Mouse (Mus musculus) liver, embryonic 15.5 days (tissue): ENCODE data around the gene Vmn1r200. TPM values are rescaled to one million over a fixed set of nuclear protein-coding genes. Genes with fewer than 3 reads are reported as not detected.
"Not testable (repeated sequence)": the region's sequence is repeated elsewhere in the genome, so short reads cannot be mapped to it uniquely, and the experiment has no call there.

Source experiments
- ATAC-seq: fragments of 200-750 bp; cut with Nextera tagmentation; 2 replicates; pipeline ENCODE4 v1.8.0; 2017; ENCODE audit warnings: moderate number of reproducible peaks, mild to moderate bottlenecking, moderate library complexity; ENCODE audit not compliant: insufficient read depth
- H3K27ac ChIP-seq: fragments of 300-500 bp; sonication (generic); replicated peaks from 2 replicates; pipeline ENCODE4 v1.5.1; 2015; ENCODE audit warnings: mild to moderate bottlenecking, inconsistent platforms
- H3K27me3 ChIP-seq: fragments of 300-500 bp; sonication (generic); 2 replicates; pipeline ENCODE4 v1.6.1; 2015; ENCODE audit warnings: mild to moderate bottlenecking, inconsistent platforms
- H3K36me3 ChIP-seq: fragments of 300-500 bp; sonication (generic); replicated peaks from 2 replicates; pipeline ENCODE4 v1.6.1; 2015; ENCODE audit warnings: moderate library complexity, mild to moderate bottlenecking, inconsistent platforms
- H3K4me1 ChIP-seq: fragments of 300-500 bp; sonication (generic); replicated peaks from 2 replicates; pipeline ENCODE4 v1.6.1; 2015; ENCODE audit warnings: inconsistent platforms
- H3K4me2 ChIP-seq: fragments of 300-500 bp; sonication (generic); 2 replicates; pipeline ENCODE4 v1.6.1; 2015; ENCODE audit warnings: moderate library complexity, mild to moderate bottlenecking, inconsistent platforms
- H3K4me3 ChIP-seq: fragments of 300-500 bp; sonication (generic); replicated peaks from 2 replicates; pipeline ENCODE4 v1.5.1; 2015; ENCODE audit warnings: mild to moderate bottlenecking, inconsistent platforms
- H3K9ac ChIP-seq: fragments of 300-500 bp; sonication (generic); 2 replicates; pipeline ENCODE4 v1.6.1; 2015; ENCODE audit warnings: moderate library complexity, mild to moderate bottlenecking, inconsistent platforms
- H3K9me3 ChIP-seq: fragments of 300-500 bp; sonication (generic); replicated peaks from 2 replicates; pipeline ENCODE4 v1.6.1; 2016; ENCODE audit warnings: inconsistent platforms
- WGBS: fragments of 180-500 bp; shearing (Covaris S2); methylation state at CpG from one replicate; pipeline ENCODE4 v1.1.7; 2015; ENCODE audit warnings: mixed read lengths; ENCODE audit not compliant: insufficient replicate concordance; 5-methylcytosine and 5-hydroxymethylcytosine counted together
- polyA plus RNA-seq: library from polyadenylated mRNA; unstranded; fragments of >200 nt; fragmentation: Nextera tagmentation; extraction: Ambion mirVana; gene quantifications from 2 replicates; pipeline ENCODE4 v1.2.1, GENCODE M21; 2015

Gene Vmn1r200
- polyA plus RNA-seq, result not detected in 2 replicates

DNA sequence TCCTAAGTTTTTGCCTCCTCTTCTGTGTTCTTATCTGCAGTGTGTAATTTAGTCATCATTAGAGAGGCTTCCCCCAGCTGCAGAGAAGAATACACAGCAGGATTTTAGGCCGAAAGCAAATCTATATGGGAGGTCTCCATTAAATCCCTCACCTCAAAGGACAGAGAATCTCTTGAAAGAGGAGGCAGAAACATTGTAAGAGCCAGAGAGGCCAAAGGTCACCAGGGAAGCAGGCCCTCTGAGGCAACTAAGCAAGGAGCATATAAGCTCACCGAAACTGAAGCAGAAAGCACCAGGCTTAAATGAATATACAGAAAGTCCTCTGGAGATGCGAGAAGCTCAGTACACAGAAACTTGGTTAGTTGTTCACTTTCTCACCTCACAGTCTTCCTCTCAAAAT is at the start of gene Vmn1r200:
Gene Vmn1r200, plus strand, starts transcription at position 301 of the 400 bp plus-strand sequence.
- Histone ChIP-seq H3K27me3 (no peaks in the 10 kb centered on the region), H3K4me2 (no peak within 1 kb of the TSS), H3K4me3 (no peak within 1 kb of the TSS), H3K36me3 (no peaks in the 10 kb centered on the region), H3K9me3 (no peaks in the 10 kb centered on the region), H3K4me1 (no peaks in the 10 kb centered on the region), H3K9ac (no peak within 1 kb of the TSS), H3K27ac (no peak within 1 kb of the TSS)
- WGBS, result 63% methylated on average over 3 of the region's 3 CpGs
- no peak for ATAC-seq

DNA sequence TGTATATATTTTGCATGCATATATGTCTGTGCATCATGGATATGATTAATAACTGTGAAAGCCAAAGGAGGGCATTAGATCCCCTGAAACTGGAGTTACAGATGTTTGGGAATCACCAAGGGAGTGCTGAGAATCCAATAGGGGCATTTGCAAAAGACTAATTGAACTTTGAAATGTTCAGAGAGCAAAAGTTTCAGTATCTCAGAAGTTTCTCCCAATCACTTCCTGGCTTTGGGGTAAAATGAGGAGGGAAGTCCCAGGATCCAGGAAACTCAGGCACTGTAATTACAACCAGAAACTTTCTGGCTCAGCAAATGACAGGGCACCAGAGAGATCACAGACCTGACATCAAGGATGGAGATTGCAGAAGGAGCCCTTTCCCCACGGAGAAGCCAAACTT is 40.1 kb upstream of the Vmn1r200 start, which contains the start of gene Vmn1r198:
Gene Vmn1r198, plus strand, starts transcription at position 301 of the 400 bp plus-strand sequence.
- Histone ChIP-seq H3K4me2 (no peak within 1 kb of the TSS), H3K27ac (no peak within 1 kb of the TSS), H3K4me3 (no peak within 1 kb of the TSS), H3K27me3 (no peaks in the 10 kb centered on the region), H3K9ac (no peak within 1 kb of the TSS), H3K36me3 (no peaks in the 10 kb centered on the region), H3K4me1 (no peaks in the 10 kb centered on the region), H3K9me3 (no peaks in the 10 kb centered on the region)
- WGBS, result 19% methylated on average over 1 of the region's 1 CpGs
- ATAC-seq, result no peak

DNA sequence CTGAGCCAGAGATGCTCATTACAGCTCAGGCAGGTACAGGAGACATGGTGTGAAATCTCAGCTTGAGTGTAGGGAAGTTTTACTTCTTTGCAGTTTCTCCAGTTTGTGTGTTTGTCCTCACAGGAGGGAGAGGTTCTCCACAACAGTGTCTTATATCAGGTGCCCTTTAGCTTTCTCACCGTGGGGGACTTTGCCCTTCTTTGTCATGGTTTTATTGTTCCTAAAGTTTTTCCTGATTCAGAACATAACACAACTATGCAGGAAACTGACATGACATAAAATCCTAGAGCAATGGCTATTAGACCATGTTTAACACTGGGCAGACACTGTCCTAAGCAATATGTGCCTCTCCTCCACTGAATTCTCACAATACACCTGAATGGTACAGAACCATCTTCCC is 39.4 kb upstream of the Vmn1r200 start:
- ATAC-seq, result no peak
- Histone ChIP-seq H3K4me3 (no peak overlapping the region), H3K9ac (no peak overlapping the region), H3K4me2 (no peak overlapping the region), H3K36me3 (no peaks in the 10 kb centered on the region), H3K27me3 (no peaks in the 10 kb centered on the region), H3K4me1 (no peaks in the 10 kb centered on the region), H3K27ac (no peak overlapping the region), H3K9me3 (no peaks in the 10 kb centered on the region)
- WGBS, result 40% methylated on average over 1 of the region's 1 CpGs

DNA sequence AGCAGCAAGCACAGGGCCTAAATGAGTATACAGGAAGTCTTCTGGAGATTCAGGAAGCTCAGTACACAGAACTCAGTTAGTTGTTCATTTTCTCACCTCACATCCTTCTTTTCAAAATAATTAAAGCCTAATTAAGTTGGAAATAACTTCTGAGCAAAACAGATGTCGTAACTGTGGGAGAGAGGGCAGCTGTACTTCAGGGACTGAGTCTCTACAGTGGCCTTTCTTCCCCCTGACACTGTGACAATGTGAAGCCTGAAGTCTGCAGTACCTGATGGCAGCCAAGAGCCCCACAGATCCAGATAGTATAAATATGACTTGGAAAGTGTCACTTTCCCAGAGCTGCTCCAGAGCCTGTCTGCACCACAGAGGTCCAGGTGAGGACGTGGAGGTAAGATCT is 10.7 kb upstream of the Vmn1r200 start, which contains the start of gene Vmn1r199:
Gene Vmn1r199, plus strand, starts transcription at position 301 of the 400 bp plus-strand sequence.
- Histone ChIP-seq H3K4me1 (no peaks in the 10 kb centered on the region), H3K36me3 (no peaks in the 10 kb centered on the region), H3K27me3 (no peaks in the 10 kb centered on the region), H3K9me3 (no peaks in the 10 kb centered on the region), H3K4me2 (no peak within 1 kb of the TSS), H3K9ac (no peak within 1 kb of the TSS), H3K4me3 (no peak within 1 kb of the TSS), H3K27ac (no peak within 1 kb of the TSS)
- no peak for ATAC-seq
- 51% methylated on average over 2 of the region's 2 CpGs for WGBS

DNA sequence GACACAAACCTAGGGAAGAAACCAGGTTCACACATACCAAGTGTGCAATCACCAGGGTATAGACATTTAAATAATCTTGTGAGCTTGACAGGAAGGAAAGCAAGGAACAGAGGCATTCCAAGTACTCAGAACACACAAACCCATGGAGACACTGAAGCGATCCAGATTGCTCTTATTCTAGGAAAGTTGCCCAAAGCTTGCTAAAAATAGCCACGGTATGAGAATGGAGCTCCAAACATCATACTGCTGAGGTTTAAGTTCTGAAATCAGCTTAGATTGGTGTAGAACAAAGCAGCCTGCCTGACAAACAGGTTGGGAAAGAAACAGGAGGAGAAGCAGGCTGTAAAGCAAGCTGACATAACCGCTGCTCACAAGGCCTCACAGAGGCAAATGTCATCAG is 9.0 kb upstream of the Vmn1r200 start:
- not testable (repeated sequence) for H3K4me2 ChIP-seq, H3K9me3 ChIP-seq, H3K9ac ChIP-seq, ATAC-seq, H3K27ac ChIP-seq, H3K36me3 ChIP-seq, H3K4me1 ChIP-seq, H3K27me3 ChIP-seq, H3K4me3 ChIP-seq
- 52% methylated on average over 3 of the region's 3 CpGs for WGBS

DNA sequence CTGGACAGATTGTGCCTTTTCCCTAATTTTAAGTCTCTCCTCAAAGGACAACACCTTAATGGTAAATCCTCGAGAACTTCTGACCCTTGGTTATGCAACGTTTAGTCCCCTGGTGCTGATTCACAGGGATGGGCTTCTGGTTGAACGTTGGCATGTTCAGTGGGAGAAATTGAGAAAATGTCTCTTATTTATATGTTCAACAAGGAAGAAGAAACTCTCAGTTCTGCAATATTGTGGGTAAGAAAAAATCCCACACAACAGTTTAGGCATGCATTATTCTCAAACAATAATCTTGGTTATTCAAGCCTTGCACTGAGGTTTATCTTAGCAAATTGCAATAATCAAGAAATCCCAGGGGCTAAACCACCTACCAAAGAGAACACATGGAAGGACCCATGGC is 6.8 kb upstream of the Vmn1r200 start:
- Histone ChIP-seq H3K4me3 (no peak overlapping the region), H3K36me3 (no peaks in the 10 kb centered on the region), H3K27me3 (no peaks in the 10 kb centered on the region), H3K9me3 (no peaks in the 10 kb centered on the region), H3K4me1 (no peaks in the 10 kb centered on the region), H3K9ac (no peak overlapping the region), H3K4me2 (no peak overlapping the region), H3K27ac (no peak overlapping the region)
- no peak for ATAC-seq
- WGBS, result 56% methylated on average over 3 of the region's 3 CpGs

DNA sequence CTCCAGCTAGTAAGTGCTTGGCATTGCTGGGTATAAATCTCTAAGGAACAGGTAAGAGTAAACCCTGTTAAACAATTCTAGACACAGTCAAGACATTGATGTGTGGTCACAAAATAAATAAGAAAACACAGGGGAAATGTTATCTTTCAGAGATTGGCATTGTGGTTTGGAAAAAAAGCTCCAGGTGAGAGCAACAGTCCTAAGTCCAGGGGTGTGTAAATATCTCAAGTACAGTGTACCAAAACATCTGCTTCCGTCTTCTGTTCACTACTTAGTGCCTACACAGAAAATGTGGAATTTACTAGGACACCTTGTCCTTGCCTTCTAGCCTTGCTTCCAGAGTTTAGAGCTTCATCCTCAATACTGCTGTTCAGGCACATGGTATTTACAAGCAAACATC is 3.1 kb upstream of the Vmn1r200 start:
- ATAC-seq, result no peak
- no peak overlapping the region for H3K27ac ChIP-seq
- H3K4me1 ChIP-seq, result no peaks in the 10 kb centered on the region
- no peaks in the 10 kb centered on the region for H3K36me3 ChIP-seq
- no peaks in the 10 kb centered on the region for H3K27me3 ChIP-seq
- H3K4me2 ChIP-seq, result no peak overlapping the region
- 54% methylated on average over 1 of the region's 1 CpGs for WGBS
- H3K9ac ChIP-seq, result no peak overlapping the region
- no peak overlapping the region for H3K4me3 ChIP-seq
- H3K9me3 ChIP-seq, result no peaks in the 10 kb centered on the region

DNA sequence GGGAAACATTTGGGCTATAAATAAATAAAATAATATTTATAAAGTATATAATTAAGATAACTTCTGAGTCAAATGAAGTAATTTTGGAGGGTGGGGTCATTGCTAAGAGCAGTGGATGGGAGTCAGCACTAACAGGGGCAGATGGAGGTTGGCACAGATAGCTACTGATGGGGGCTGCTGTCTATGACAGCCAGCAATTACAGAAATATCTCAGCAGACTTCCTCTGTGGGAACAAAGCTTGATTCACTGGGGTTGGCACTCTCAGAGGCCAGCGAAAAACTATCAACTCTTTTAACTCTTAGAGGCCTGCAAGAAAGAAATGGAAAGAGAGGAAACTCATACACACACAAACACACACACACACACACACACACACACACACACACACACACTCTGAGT is 12.8 kb downstream of the Vmn1r200 start:
- Histone ChIP-seq H3K4me1 (no peaks in the 10 kb centered on the region), H3K9ac (no peak overlapping the region), H3K4me2 (no peak overlapping the region), H3K36me3 (no peaks in the 10 kb centered on the region), H3K4me3 (no peak overlapping the region), H3K9me3 (no peaks in the 10 kb centered on the region), H3K27me3 (no peaks in the 10 kb centered on the region), H3K27ac (no peak overlapping the region)
- no peak for ATAC-seq
- 54% methylated on average over 1 of the region's 1 CpGs for WGBS

Other genes starting within 250 kb of the Vmn1r200 start
- not detected in 2 replicates for gene Vmn1r191, start 206.4 kb upstream of the Vmn1r200 start, polyA plus RNA-seq
- not detected in 2 replicates for gene Vmn1r192, start 199.2 kb upstream of the Vmn1r200 start, polyA plus RNA-seq
- gene Vmn1r193, start 167.2 kb upstream of the Vmn1r200 start, polyA plus RNA-seq, result not detected in 2 replicates
- not detected in 2 replicates for gene Vmn1r194, start 146.2 kb upstream of the Vmn1r200 start, polyA plus RNA-seq
- gene Vmn1r195, start 119.9 kb upstream of the Vmn1r200 start, polyA plus RNA-seq, result not detected in 2 replicates
- gene Vmn1r196, start 100.5 kb upstream of the Vmn1r200 start, polyA plus RNA-seq, result not detected in 2 replicates
- gene Vmn1r197, start 65.8 kb upstream of the Vmn1r200 start, polyA plus RNA-seq, result not detected in 2 replicates
- gene Vmn1r198, start 40.0 kb upstream of the Vmn1r200 start, polyA plus RNA-seq, result not detected in 2 replicates
- gene Vmn1r199, start 10.6 kb upstream of the Vmn1r200 start, polyA plus RNA-seq, result not detected in 2 replicates
- gene Vmn1r201, start 81.5 kb downstream of the Vmn1r200 start, polyA plus RNA-seq, result not detected in 2 replicates
- not detected in 2 replicates for gene Vmn1r202, start 115.0 kb downstream of the Vmn1r200 start, polyA plus RNA-seq
- not detected in 2 replicates for gene Vmn1r203, start 127.7 kb downstream of the Vmn1r200 start, polyA plus RNA-seq
- not detected in 2 replicates for gene Vmn1r204, start 162.8 kb downstream of the Vmn1r200 start, polyA plus RNA-seq
- not detected in 2 replicates for gene Vmn1r205, start 202.6 kb downstream of the Vmn1r200 start, polyA plus RNA-seq
- gene Vmn1r206, start 233.9 kb downstream of the Vmn1r200 start, polyA plus RNA-seq, result not detected in 2 replicates